ENCODE assay signal across 16 mouse cellular contexts in the genomic region with DNA sequence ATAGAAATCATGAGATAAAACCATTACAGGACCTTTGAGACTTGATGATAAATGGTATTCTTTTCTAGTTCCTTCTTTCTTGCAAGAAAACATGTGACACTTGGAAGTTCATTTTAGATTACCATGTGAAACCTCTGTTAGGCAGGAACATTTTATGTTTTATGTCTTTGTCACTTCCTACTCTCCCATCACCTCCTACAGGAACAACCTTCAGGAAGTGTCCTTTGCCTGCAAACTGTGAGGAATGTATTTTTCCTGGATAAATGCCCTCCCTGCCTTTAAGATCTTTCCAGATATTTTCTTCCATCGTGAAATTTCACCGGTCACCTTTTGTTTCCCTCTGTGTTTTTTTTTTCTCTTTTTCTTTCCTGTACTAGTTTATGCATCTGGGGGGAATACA.
"Had no signal": no experiment of that assay in that cellular context is flagged by ENCODE, and none has a peak within 500 bp of the region (broad histone marks: within the 10 kb centered on the region; RNA-seq: fewer than 3 reads in every experiment).

No protein-coding gene starts in this region.

- H3K9ac ChIP-seq: liver, postnatal 0 days; lung, embryonic 15.5 days; midbrain, embryonic 12.5 days; neural tube, embryonic 12.5 days; stomach, embryonic 15.5 days had no signal

- H3K9me3 ChIP-seq: lung, embryonic 15.5 days; midbrain, embryonic 10.5 days; midbrain, embryonic 12.5 days; neural tube, embryonic 12.5 days; stomach, embryonic 15.5 days had no signal

- H3K36me3 ChIP-seq: lung, embryonic 15.5 days; midbrain, embryonic 10.5 days; midbrain, embryonic 12.5 days; neural tube, embryonic 12.5 days; stomach, embryonic 15.5 days had no signal

- H3K4me2 ChIP-seq: lung, embryonic 15.5 days; midbrain, embryonic 12.5 days; neural tube, embryonic 12.5 days; stomach, embryonic 15.5 days had no signal

- H3K27me3 ChIP-seq: lung, embryonic 15.5 days; midbrain, embryonic 12.5 days; neural tube, embryonic 12.5 days; stomach, embryonic 15.5 days had no signal

- H3K4me1 ChIP-seq: lung, embryonic 15.5 days; midbrain, embryonic 10.5 days; midbrain, embryonic 12.5 days; neural tube, embryonic 12.5 days; stomach, embryonic 15.5 days had no signal

- H3K27ac ChIP-seq: lung, embryonic 15.5 days; midbrain, embryonic 10.5 days; midbrain, embryonic 12.5 days; neural tube, embryonic 12.5 days; stomach, embryonic 15.5 days; stomach, postnatal 0 days had no signal

- DNase-seq: liver, postnatal 0 days; lung, adult 2 months; lung, postnatal 14 days; midbrain, embryonic 14.5 days; right cerebral cortex, postnatal 14 days; thymus, adult 18-20 months; thymus, postnatal 14 days; thymus, postnatal 36 days had no signal

- H3K4me3 ChIP-seq: lung, embryonic 15.5 days; midbrain, embryonic 10.5 days; midbrain, embryonic 12.5 days; myocyte; neural tube, embryonic 12.5 days; stomach, embryonic 15.5 days had no signal

- ATAC-seq: midbrain, embryonic 16.5 days had no signal
